Mouse (Mus musculus) testis, adult 2 months (tissue): ENCODE data around the gene Gm43064.

ENCODE experiments used
- CTCF ChIP-seq: fragments of 200-500 bp; IDR thresholded peaks from 2 replicates; pipeline ENCODE4 v1.5.1; 2012; ENCODE audit warnings: low read depth, mild to moderate bottlenecking, inconsistent platforms, low read length, moderate library complexity; ENCODE audit not compliant: control insufficient read depth, insufficient read depth, insufficient replicate concordance
- POLR2A ChIP-seq: fragments of 200-500 bp; IDR thresholded peaks from 2 replicates; pipeline ENCODE4 v1.6.1; 2012; ENCODE audit warnings: low read depth, mild to moderate bottlenecking, inconsistent platforms, low read length, moderate library complexity; ENCODE audit not compliant: control insufficient read depth

DNA sequence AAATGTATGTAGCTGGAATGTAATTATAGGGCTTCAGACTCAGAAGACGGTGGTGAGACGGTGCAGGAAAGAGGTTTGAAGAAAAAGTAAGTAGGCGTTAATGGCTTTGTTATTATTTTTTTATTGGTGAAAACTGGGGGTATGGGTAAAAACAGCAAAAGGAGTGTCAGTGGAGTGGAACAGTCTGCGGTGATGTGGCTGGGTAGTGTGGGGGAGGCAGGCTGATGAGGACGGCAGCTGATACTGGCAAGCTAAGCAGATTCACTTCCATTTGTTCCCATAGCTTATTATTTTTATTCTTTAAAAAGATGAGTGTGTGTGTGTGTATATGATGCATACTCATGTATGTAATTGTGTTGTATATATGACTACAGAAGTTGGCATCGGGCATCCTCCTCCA, 42.1 kb downstream of the Gm43064 start:
- TF ChIP-seq CTCF (no peak), POLR2A (no peak)
